Comparison of ENCODE assay signal across 19 mouse cellular contexts in genomic region chr16:77364439-77364838, GRCm38 (mm10).
"Had no signal": no experiment of that assay in that cellular context is flagged by ENCODE, and none has a peak within 500 bp of the region (broad histone marks: within the 10 kb centered on the region; RNA-seq: fewer than 3 reads in every experiment).

No protein-coding gene starts in this region.

- H3K27ac ChIP-seq: midbrain, embryonic 10.5 days; midbrain, embryonic 12.5 days; neural tube, embryonic 13.5 days; neural tube, embryonic 15.5 days had no signal

- H3K27me3 ChIP-seq: midbrain, embryonic 12.5 days; neural tube, embryonic 13.5 days; neural tube, embryonic 15.5 days had no signal

- DNase-seq: lung, adult 18-20 months; lung, embryonic 14.5 days; lung, postnatal 10 days; lung, postnatal 4 days; midbrain, embryonic 14.5 days; retina, postnatal 1 day; right cerebral cortex, adult 18-20 months; right cerebral cortex, postnatal 25 days; right cerebral cortex, postnatal 4 days; spleen, adult 18-20 months; thymus, adult 18-20 months; thymus, postnatal 14 days; thymus, postnatal 36 days had no signal

- H3K4me3 ChIP-seq: midbrain, embryonic 10.5 days; midbrain, embryonic 12.5 days; myocyte; neural tube, embryonic 13.5 days; neural tube, embryonic 15.5 days had no signal

- H3K9me3 ChIP-seq: midbrain, embryonic 10.5 days; midbrain, embryonic 12.5 days; neural tube, embryonic 13.5 days; neural tube, embryonic 15.5 days had no signal

- H3K36me3 ChIP-seq: midbrain, embryonic 12.5 days; neural tube, embryonic 13.5 days; neural tube, embryonic 15.5 days had no signal

- H3K9ac ChIP-seq: lung, embryonic 14.5 days; midbrain, embryonic 12.5 days; neural tube, embryonic 13.5 days; neural tube, embryonic 15.5 days had no signal

- ATAC-seq: midbrain, embryonic 16.5 days had no signal

- H3K4me2 ChIP-seq: lung, embryonic 14.5 days; midbrain, embryonic 12.5 days; neural tube, embryonic 13.5 days; neural tube, embryonic 15.5 days had no signal
